Mouse (Mus musculus): Measurements from ENCODE around the gene Msantd1. TPM values are rescaled to one million over a fixed set of nuclear protein-coding genes. Genes with fewer than 3 reads are reported as not detected.

Msantd1 gene
- polyA plus RNA-seq, 1 experiment: 4.6 TPM

DNA sequence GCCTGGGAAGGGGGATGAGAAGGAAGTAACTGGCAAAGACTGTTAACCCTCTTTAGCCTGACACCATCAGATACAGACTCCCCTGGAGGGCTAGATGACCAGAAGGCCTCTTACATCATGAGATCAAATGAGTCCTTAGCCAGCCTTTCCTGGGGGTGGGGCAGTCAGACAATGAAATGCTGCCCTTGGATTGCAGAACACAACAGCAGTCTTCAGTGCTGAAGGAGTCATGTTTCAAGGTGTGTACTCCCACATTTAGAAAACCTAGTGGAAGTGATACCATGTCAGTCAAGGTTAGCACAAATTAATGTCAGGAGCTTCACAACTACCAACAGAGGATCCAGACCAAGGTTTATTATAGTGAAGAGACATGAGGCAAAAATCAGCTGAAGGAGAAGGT, 5.4 kb upstream of the Msantd1 start:
- Histone ChIP-seq H3K27ac (ENCODE audit: control insufficient read depth, insufficient read depth, low read depth, low read length, poor library complexity) (no peak overlapping the region), H3K4me3 (replicated peaks; ENCODE audit: control insufficient read depth, low read depth, low read length) (no peak overlapping the region), H3K4me1 (ENCODE audit: control insufficient read depth, insufficient read depth, low read length) (no peaks in the 10 kb centered on the region)
- TF ChIP-seq POLR2A (IDR thresholded peaks at IDR 0.05; ENCODE audit: borderline replicate concordance, control insufficient read depth, low read depth, low read length) (no peak), CTCF (IDR thresholded peaks at IDR 0.05; ENCODE audit: control insufficient read depth, insufficient read depth, low read length) (no peak)

DNA sequence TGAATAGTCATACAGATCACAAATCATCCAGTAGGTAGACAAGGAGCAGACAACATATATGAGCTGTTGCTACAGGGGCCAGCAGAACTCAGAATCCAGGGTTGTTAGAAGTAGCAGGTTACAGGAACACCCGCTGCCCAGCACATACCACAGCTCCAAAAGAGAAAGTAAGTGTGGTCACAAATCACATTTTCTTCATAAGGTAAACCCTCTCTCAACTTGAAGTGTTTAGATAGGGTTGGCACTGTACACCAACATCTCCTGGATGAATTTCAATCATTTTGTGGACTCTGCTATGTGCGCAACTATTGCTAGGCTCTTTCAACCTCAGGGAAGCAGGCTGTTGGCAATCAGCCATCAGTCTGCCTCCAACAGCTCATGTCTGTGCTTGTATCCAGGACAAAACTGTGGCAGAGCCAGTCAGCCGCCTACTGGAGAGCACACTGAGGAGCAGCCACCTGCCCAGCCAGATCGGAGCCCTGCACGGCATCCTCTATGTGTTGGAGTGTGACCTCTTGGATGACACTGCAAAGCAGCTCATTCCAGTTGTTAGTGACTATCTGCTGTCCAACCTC, 4.9 kb upstream of the Msantd1 start:
- H3K4me1 ChIP-seq (ENCODE audit: control insufficient read depth, insufficient read depth, low read length): no peaks in the 10 kb centered on the region
- TF ChIP-seq POLR2A (IDR thresholded peaks at IDR 0.05; ENCODE audit: borderline replicate concordance, control insufficient read depth, low read depth, low read length) (no peak), CTCF (IDR thresholded peaks at IDR 0.05; ENCODE audit: control insufficient read depth, insufficient read depth, low read length) (no peak)
- no peak overlapping the region for H3K27ac ChIP-seq (ENCODE audit: control insufficient read depth, insufficient read depth, low read depth, low read length, poor library complexity)
- WGBS: 94% methylated on average over 5 of the region's 5 CpGs
- H3K4me3 ChIP-seq (replicated peaks; ENCODE audit: control insufficient read depth, low read depth, low read length): no peak overlapping the region

DNA sequence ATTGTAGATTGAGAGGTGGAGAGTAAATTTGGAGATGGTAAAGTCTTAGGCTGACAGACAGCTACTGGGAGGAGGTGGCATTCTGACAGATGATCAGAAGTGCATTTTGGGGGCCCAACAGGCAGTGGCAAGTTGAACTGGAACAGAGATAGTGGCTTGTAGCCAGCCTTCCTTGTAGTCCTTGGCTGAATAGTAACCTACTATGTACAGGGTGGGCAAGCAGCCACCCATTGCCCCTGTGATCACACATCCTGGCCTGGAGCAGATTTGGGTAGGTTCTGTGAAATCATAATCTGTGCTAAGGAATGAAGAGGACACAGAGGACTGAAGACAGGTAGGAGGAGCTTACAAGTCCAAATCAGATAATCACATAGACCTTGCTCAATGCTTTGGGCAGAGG, 3.4 kb upstream of the Msantd1 start:
- TF ChIP-seq POLR2A (IDR thresholded peaks at IDR 0.05; ENCODE audit: borderline replicate concordance, control insufficient read depth, low read depth, low read length) (no peak), CTCF (IDR thresholded peaks at IDR 0.05; ENCODE audit: control insufficient read depth, insufficient read depth, low read length) (no peak)
- no peak overlapping the region for H3K4me3 ChIP-seq (replicated peaks; ENCODE audit: control insufficient read depth, low read depth, low read length)
- no peak overlapping the region for H3K27ac ChIP-seq (ENCODE audit: control insufficient read depth, insufficient read depth, low read depth, low read length, poor library complexity)
- H3K4me1 ChIP-seq (ENCODE audit: control insufficient read depth, insufficient read depth, low read length): no peaks in the 10 kb centered on the region

DNA sequence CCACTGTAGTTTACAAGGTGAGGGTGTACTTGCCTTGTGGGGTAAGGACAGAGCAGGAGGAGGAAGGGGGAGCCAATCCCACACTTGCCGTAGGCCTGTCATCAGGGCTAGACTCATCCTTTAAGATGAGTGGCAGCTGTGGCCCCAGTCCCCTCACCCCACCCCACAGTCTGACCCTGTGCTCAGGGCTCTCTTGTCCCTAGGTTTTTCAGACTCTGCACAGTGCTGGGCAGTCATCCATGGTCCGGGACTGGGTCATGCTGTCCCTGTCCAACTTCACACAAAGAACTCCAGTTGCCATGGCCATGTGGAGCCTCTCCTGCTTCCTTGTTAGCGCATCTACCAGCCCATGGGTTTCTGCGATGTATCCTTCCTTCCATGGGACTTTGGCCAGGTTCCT, 582 bp upstream of the Msantd1 start:
- H3K4me1 ChIP-seq (ENCODE audit: control insufficient read depth, insufficient read depth, low read length): peaks cover 3% of the 10 kb centered on the region
- WGBS: 84% methylated on average over 4 of the region's 4 CpGs
- no peak overlapping the region for H3K4me3 ChIP-seq (replicated peaks; ENCODE audit: control insufficient read depth, low read depth, low read length)
- TF ChIP-seq POLR2A (IDR thresholded peaks at IDR 0.05; ENCODE audit: borderline replicate concordance, control insufficient read depth, low read depth, low read length) (no peak), CTCF (IDR thresholded peaks at IDR 0.05; ENCODE audit: control insufficient read depth, insufficient read depth, low read length) (no peak)
- H3K27ac ChIP-seq (ENCODE audit: control insufficient read depth, insufficient read depth, low read depth, low read length, poor library complexity): no peak overlapping the region

DNA sequence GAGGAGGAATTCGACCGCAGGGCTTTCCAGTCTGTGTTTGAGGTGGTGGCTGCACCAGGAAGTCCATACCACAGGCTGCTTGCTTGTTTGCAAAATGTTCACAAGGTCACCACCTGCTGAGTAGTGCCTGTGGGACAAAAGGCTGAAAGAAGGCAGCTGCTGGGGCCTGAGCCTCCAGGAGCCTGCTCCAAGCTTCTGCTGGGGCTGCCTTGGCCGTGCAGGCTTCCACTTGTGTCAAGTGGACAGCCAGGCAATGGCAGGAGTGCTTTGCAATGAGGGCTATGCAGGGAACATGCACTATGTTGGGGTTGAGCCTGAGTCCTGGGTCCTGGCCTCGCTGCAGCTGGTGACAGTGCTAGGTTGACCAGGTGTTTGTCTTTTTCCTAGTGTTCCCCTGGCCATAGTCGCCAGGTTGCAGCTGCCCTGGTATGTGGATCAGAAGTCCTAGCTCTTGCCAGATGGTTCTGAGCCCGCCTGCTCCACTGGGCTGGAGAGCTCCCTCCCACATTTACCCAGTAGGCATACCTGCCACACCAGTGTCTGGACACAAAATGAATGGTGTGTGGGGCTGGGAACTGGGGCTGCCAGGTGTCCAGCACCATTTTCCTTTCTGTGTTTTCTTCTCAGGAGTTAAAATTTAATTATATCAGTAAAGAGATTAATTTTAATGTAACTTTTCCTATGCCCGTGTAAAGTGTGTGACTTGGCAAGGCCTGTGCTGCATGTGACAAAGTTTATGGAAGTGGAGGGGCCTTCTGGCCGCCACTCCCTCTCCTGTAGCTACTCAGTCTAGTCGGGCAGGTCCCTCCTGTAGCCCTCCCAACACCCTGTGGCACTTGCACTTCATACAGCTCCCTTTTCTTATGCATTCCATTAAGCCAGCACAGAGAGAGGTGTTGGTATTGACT, 1.2 kb downstream of the Msantd1 start:
- TF ChIP-seq POLR2A (IDR thresholded peaks at IDR 0.05; ENCODE audit: borderline replicate concordance, control insufficient read depth, low read depth, low read length): no peak
- TF ChIP-seq CTCF (IDR thresholded peaks at IDR 0.05; ENCODE audit: control insufficient read depth, insufficient read depth, low read length): no peak
- Histone ChIP-seq H3K4me1 (ENCODE audit: control insufficient read depth, insufficient read depth, low read length) (peaks cover 3% of the 10 kb centered on the region), H3K27ac (ENCODE audit: control insufficient read depth, insufficient read depth, low read depth, low read length, poor library complexity) (peak overlapping the region; percentile 89), H3K4me3 (replicated peaks; ENCODE audit: control insufficient read depth, low read depth, low read length) (no peak overlapping the region)
- 57% methylated on average over 9 of the region's 9 CpGs for WGBS

DNA sequence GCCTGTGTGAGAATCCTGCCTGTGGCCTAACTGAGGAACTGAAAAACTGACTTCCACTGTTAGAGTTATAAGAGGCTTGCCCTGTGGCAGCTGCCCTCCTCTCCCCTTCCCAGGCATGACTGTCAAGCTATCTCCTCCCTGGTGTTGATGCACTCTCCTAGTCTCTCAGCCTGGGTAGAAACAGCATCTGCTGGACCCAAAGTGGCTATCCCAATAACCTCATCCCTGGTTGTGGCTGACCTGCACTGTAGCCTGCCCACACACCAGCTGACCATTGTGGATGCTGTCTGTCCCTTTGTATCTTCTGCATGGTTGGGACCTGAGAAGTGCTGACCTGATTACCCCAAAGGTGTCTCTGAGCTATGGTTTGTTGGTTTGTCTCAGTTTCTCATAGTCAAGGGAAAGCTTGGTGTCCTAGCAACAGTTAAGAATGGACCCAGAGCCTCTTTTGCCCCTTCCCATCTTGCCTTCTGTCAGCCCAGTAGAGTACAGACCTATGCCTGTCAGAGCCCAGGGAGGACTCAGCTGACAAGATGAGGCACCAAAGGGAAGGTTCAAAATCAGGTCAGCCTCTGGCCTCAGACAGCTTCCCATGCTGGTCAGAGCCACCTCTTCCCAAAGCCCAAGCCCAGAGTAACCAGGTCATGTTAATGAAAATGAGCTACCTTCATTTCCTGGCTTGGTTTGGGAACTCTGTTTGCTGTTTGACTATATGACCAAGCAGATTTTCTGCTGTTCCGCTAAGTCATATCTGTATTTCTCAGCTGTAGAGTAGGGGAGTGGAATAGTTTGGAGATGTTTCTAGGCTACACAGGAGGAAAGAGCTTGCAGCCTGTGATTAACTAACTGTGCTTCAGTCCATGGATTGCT, 2.1 kb downstream of the Msantd1 start:
- Histone ChIP-seq H3K4me3 (replicated peaks; ENCODE audit: control insufficient read depth, low read depth, low read length) (no peak overlapping the region), H3K27ac (ENCODE audit: control insufficient read depth, insufficient read depth, low read depth, low read length, poor library complexity) (peak overlapping the region; percentile 89), H3K4me1 (ENCODE audit: control insufficient read depth, insufficient read depth, low read length) (peaks cover 3% of the 10 kb centered on the region)
- TF ChIP-seq CTCF (IDR thresholded peaks at IDR 0.05; ENCODE audit: control insufficient read depth, insufficient read depth, low read length): no peak
- no peak for TF ChIP-seq POLR2A (IDR thresholded peaks at IDR 0.05; ENCODE audit: borderline replicate concordance, control insufficient read depth, low read depth, low read length)
- 67% methylated on average over 1 of the region's 1 CpGs for WGBS

DNA sequence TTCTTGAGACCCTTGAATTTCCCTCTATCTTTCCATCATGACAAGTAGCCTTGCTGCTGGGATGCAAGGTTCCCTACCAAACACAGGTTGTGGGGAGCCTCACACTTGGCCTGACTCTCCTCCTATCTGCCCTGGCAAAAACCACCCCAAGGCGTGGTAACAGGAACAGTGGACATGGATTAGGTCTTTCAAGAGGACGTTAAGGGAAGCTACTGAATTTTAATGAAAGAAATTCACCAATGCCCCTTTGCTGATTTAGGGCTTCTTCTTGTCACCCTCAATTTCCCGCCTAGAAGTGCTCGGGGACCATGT, 2.6 kb downstream of the Msantd1 start:
- 76% methylated on average over 4 of the region's 4 CpGs for WGBS
- H3K4me3 ChIP-seq (replicated peaks; ENCODE audit: control insufficient read depth, low read depth, low read length): no peak overlapping the region
- peak overlapping the region; percentile 78 for H3K27ac ChIP-seq (ENCODE audit: control insufficient read depth, insufficient read depth, low read depth, low read length, poor library complexity)
- peaks cover 3% of the 10 kb centered on the region for H3K4me1 ChIP-seq (ENCODE audit: control insufficient read depth, insufficient read depth, low read length)
- no peak for TF ChIP-seq POLR2A (IDR thresholded peaks at IDR 0.05; ENCODE audit: borderline replicate concordance, control insufficient read depth, low read depth, low read length)
- no peak for TF ChIP-seq CTCF (IDR thresholded peaks at IDR 0.05; ENCODE audit: control insufficient read depth, insufficient read depth, low read length)

DNA sequence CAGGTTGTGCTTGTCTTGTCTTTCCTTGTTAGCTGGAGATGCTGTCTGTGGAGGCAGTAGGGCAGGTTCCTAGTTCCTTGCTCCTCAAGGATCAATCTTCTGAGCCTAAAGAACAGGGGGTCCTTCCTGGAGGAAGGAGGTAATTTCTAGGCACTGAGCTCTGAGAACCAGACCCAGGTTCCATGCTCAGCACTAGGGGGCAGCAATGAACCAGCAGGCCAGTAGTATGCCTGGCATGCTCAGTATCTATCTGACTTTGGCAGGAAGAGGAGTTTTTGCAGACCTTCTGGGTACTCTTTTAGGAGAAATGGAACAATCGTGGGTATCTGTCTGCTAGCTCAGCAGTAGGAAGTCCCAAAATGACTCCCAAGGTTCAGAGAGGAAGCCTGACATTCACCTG, 8.0 kb downstream of the Msantd1 start:
- 0% methylated on average over 1 of the region's 1 CpGs for WGBS
- no peaks in the 10 kb centered on the region for H3K4me1 ChIP-seq (ENCODE audit: control insufficient read depth, insufficient read depth, low read length)
- no peak overlapping the region for H3K27ac ChIP-seq (ENCODE audit: control insufficient read depth, insufficient read depth, low read depth, low read length, poor library complexity)
- no peak overlapping the region for H3K4me3 ChIP-seq (replicated peaks; ENCODE audit: control insufficient read depth, low read depth, low read length)
- TF ChIP-seq POLR2A (IDR thresholded peaks at IDR 0.05; ENCODE audit: borderline replicate concordance, control insufficient read depth, low read depth, low read length) (no peak), CTCF (IDR thresholded peaks at IDR 0.05; ENCODE audit: control insufficient read depth, insufficient read depth, low read length) (peak; percentile 93)

All from bone marrow, adult 2 months (tissue).